Mouse (Mus musculus) erythroblast, embryonic 14.5 days (primary cell): ENCODE data around the gene Map3k3.

Experiments
- GATA1 ChIP-seq: IDR thresholded peaks from 2 replicates; pipeline ENCODE4 v1.6.1; 2012; ENCODE audit warnings: low read length, inconsistent platforms, mixed read lengths
- TAL1 ChIP-seq: IDR thresholded peaks from 3 replicates; pipeline ENCODE4 v1.6.1; 2012; ENCODE audit warnings: low read length, inconsistent platforms, mixed read lengths

DNA sequence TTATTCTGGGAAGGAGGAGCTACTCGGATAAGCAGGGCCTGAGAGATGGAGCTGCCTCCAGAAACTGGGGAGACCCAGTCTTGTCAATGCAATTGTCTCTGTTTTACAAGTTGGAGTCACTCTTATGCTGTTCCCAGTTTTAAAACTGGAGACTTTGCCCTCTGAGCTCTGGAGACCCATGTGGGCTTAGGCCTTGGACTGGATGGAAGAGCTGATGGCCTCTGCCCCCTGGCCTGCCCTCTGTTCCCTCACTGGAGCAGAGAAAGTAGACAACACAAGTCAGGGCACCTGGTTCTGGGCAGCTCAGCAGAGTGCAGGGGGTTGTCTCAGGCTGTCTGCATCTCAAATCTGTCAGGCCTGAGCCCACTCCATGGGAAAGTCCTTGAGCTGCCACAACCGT, 70.4 kb downstream of the Map3k3 start:
- no peak for TF ChIP-seq TAL1
- no peak for TF ChIP-seq GATA1
